Mouse (Mus musculus) CD4-positive, CD25-positive, alpha-beta regulatory T cell, adult 9 weeks (primary cell): ENCODE data around the gene Mlf1. TPM values are rescaled to one million over a fixed set of nuclear protein-coding genes. Genes with fewer than 3 reads are reported as not detected.

Experiments
- polyA plus RNA-seq: library from polyadenylated mRNA; unstranded; fragments of 100-300 nt; shearing (Covaris generic); gene quantifications from one replicate; pipeline ENCODE4 v1.2.1, GENCODE M21; 2017

Mlf1 gene
- 0.50 TPM for polyA plus RNA-seq

GRCm38 (mm10) chr3:67373872-67374271 is at the start of gene Mlf1:
Mlf1 (plus strand) TSS chr3:67374097.

GRCm38 (mm10) chr3:67375063-67375462 is 1.2 kb downstream of the Mlf1 start, which contains the start of gene Gm17402:
Gm17402 (minus strand) TSS chr3:67375163.

GRCm38 (mm10) chr3:67429999-67430380 is 56.1 kb downstream of the Mlf1 start, which contains the start of gene Gfm1:
Gfm1 (plus strand) TSS chr3:67430096.

Other genes with a start within 250 kb of the Mlf1 start
- gene Gm17402, start 1.1 kb downstream of the Mlf1 start, polyA plus RNA-seq = not detected
- gene Gfm1, start 56.0 kb downstream of the Mlf1 start, polyA plus RNA-seq = 55.7 TPM
- gene Lxn, start 89.8 kb downstream of the Mlf1 start, polyA plus RNA-seq = 52.9 TPM
- gene Rarres1, start 141.4 kb downstream of the Mlf1 start, polyA plus RNA-seq = 0.35 TPM
- gene Mfsd1, start 208.6 kb downstream of the Mlf1 start, polyA plus RNA-seq = 37.9 TPM